Mouse (Mus musculus) kidney, embryonic 14.5 days (tissue): ENCODE data around the gene Ifnl3. TPM values are rescaled to one million over a fixed set of nuclear protein-coding genes. Genes with fewer than 3 reads are reported as not detected.

Source experiments
- ATAC-seq: fragments of 200-750 bp; cut with Nextera tagmentation; 2 replicates; pipeline ENCODE4 v1.8.0; 2017; ENCODE audit warnings: moderate number of reproducible peaks, mild to moderate bottlenecking, moderate TSS enrichment, moderate library complexity; ENCODE audit not compliant: low FRiP score, low TSS enrichment
- H3K27ac ChIP-seq: fragments of 300-500 bp; sonication (generic); 2 replicates; pipeline ENCODE4 v1.5.1; 2014; ENCODE audit warnings: low read depth, mild to moderate bottlenecking, low read length, moderate library complexity, mixed read lengths
- H3K27me3 ChIP-seq: fragments of 300-500 bp; sonication (generic); 2 replicates; pipeline ENCODE4 v1.6.1; 2014; ENCODE audit warnings: mild to moderate bottlenecking, low read length; ENCODE audit not compliant: control insufficient read depth, insufficient read depth
- H3K36me3 ChIP-seq: fragments of 300-500 bp; sonication (generic); 2 replicates; pipeline ENCODE4 v1.6.1; 2014; ENCODE audit warnings: low read length, mixed read lengths; ENCODE audit not compliant: control insufficient read depth, insufficient read depth
- H3K4me1 ChIP-seq: fragments of 300-500 bp; sonication (generic); 2 replicates; pipeline ENCODE4 v1.6.1; 2014; ENCODE audit warnings: low read length, mixed read lengths; ENCODE audit not compliant: control insufficient read depth, insufficient read depth
- H3K4me2 ChIP-seq: fragments of 300-500 bp; sonication (generic); replicated peaks from 2 replicates; pipeline ENCODE4 v1.6.1; 2014; ENCODE audit warnings: low read depth, mild to moderate bottlenecking, low read length
- H3K4me3 ChIP-seq: fragments of 300-500 bp; sonication (generic); 2 replicates; pipeline ENCODE4 v1.5.1; 2014; ENCODE audit warnings: mild to moderate bottlenecking, low read length
- H3K9ac ChIP-seq: fragments of 300-500 bp; sonication (generic); 2 replicates; pipeline ENCODE4 v1.6.1; 2014; ENCODE audit warnings: low read depth, mild to moderate bottlenecking, low read length, moderate library complexity
- H3K9me3 ChIP-seq: fragments of 300-500 bp; sonication (generic); 2 replicates; pipeline ENCODE4 v1.6.1; 2016; ENCODE audit warnings: low read length; ENCODE audit not compliant: control insufficient read depth
- WGBS: fragments of 180-500 bp; shearing (Covaris S2); extraction: QIAGEN DNeasy Blood & Tissue Kit; methylation state at CpG from one replicate; pipeline ENCODE4 v1.1.7; 2014; 5-methylcytosine and 5-hydroxymethylcytosine counted together
- microRNA-seq: library from miRNA; unstranded; fragments of <30 nt; microRNA quantifications from one replicate; pipeline ENCODE4, GENCODE M21; 2016
- polyA plus RNA-seq: library from polyadenylated mRNA; unstranded; fragments of >200 nt; fragmentation: Nextera tagmentation; extraction: Ambion mirVana; gene quantifications from 2 replicates; pipeline ENCODE4 v1.2.1, GENCODE M21; 2014

The Ifnl3 gene
- polyA plus RNA-seq, 1 experiment from 2014 or later = not detected

DNA sequence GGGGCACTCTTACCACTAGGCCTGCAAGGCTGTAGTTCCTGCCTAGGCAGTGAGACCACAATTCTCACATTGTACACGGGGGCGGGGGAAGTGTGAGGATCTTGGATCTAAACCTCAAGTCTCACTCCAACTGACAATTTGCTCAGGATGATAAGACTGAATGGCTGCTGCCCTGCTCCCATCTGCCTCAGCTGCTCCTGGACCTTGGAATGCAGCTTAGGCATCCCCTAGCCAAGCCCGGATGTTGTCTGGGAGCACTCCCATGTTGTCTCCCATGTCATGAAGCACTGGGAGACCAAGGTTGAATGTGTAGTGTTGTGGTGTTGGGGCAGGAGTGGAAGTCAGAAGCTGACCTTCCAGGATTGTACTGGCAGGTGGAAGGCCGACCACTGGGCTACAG, 44.9 kb downstream of the Ifnl3 start:
- Histone ChIP-seq H3K9ac (no peak overlapping the region), H3K4me1 (peaks cover 30% of the 10 kb centered on the region), H3K9me3 (no peaks in the 10 kb centered on the region), H3K4me3 (no peak overlapping the region), H3K4me2 (no peak overlapping the region), H3K36me3 (peaks cover 67% of the 10 kb centered on the region), H3K27me3 (no peaks in the 10 kb centered on the region), H3K27ac (no peak overlapping the region)
- 94% methylated on average over 4 of the region's 4 CpGs for WGBS
- no peak for ATAC-seq

DNA sequence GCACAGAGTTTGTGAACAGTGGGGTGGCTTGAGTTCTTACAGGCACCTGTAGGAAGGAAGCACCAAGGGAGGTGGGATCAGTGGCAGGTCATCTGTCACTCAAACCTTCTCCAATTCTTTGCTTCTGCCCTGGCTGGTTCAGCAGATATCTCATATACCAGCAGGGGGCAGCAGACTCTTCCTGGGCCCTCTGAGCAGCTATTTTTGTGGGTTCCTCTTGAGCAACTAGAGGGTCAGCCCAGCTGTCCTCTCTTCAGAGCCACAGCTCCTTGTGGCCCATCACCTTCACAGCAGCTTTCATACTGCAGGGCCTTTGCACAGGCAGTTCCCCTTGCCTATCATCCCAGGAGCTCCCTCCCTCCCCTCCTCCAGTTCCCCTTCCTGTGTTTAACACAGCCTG, 45.6 kb downstream of the Ifnl3 start:
- Histone ChIP-seq H3K27ac (no peak overlapping the region), H3K27me3 (no peaks in the 10 kb centered on the region), H3K9ac (no peak overlapping the region), H3K4me1 (peaks cover 37% of the 10 kb centered on the region), H3K36me3 (peaks cover 60% of the 10 kb centered on the region), H3K4me2 (no peak overlapping the region), H3K4me3 (no peak overlapping the region), H3K9me3 (no peaks in the 10 kb centered on the region)
- no peak for ATAC-seq

DNA sequence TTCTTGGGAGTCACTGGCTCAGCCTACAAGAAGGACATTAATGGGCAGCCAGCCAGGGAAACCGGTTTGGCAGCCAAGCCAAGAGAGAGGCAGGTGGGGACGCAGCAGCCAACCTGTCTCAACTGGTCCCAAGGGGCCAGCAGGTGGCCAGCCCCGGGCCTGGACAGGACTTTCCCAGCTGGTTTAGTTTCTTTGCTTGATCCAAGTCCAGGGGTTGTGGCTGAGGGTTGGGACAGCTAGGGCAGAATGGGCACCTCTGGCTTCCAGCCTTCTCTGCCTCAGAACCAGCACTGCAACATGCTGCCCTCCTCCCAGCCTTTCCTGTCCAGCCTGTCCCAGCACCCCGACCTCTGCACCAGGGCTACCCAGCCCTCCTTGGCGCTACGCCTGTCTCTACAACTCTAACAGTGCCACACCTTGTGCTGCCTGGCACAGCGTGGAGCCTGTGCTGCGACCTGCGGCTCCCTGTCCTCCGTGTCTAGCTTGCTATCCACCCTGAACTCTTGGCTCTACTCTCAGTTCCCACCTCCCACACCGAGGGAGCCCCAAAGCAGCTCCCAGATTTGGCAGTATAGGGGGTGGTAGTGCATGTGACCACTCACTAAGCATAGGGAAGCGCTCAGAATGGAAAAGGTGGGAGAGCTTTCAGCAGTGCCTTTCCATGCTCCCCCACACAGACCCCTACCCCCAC, 47.8 kb downstream of the Ifnl3 start:
- Histone ChIP-seq H3K9me3 (no peaks in the 10 kb centered on the region), H3K4me2 (0 out of 2 replicates have a peak overlapping the region, but pooled peaks have one; percentile 3), H3K27me3 (no peaks in the 10 kb centered on the region), H3K9ac (0 out of 2 replicates have a peak overlapping the region, but pooled peaks have one; percentile 7), H3K36me3 (peaks cover 39% of the 10 kb centered on the region), H3K4me1 (peaks cover 45% of the 10 kb centered on the region), H3K27ac (peak overlapping the region; percentile 91), H3K4me3 (no peak overlapping the region)
- ATAC-seq = peak; percentile 61; the same call in 1 of the 2 replicates
- WGBS = 62% methylated on average over 12 of the region's 12 CpGs

DNA sequence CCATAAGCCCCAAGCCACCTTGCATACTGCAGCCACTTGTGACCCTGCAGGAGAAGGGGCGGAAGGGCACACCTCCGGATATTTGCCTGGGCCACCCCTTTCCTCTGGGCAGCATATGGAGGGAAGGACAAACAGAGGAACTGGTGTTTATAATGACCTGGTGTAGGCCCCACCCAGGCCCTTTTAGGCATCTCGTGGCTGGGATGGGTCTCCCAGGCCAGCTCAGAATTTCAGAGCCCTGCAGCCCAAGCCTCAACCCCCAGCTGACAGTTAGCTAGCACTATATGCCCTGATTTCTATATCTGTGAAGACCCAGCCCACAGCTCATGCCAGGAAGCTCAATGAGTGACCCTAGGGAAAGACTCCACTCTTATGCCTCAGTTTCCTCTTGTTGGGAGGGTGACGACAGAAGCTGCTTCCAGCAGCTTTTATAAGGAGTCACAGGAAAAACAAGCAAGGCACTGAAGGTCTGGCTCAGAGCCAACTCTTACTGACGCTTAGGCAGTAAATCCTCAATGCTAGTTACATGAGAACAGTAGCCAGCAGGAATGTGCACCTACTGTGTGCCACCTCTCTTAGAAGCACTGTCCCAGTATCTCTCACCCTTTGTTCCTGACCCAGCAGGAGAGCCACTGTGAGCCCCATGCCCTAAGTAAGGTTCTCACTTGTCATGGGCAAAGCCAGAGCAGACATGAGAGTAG, 48.5 kb downstream of the Ifnl3 start:
- H3K9ac ChIP-seq = no peak overlapping the region
- peak overlapping the region; percentile 91 for H3K27ac ChIP-seq
- H3K36me3 ChIP-seq = peaks cover 32% of the 10 kb centered on the region
- H3K4me3 ChIP-seq = no peak overlapping the region
- no peak for ATAC-seq
- 42% methylated on average over 5 of the region's 5 CpGs for WGBS
- no peaks in the 10 kb centered on the region for H3K27me3 ChIP-seq
- no peaks in the 10 kb centered on the region for H3K9me3 ChIP-seq
- H3K4me2 ChIP-seq = 0 out of 2 replicates have a peak overlapping the region, but pooled peaks have one; percentile 1
- peaks cover 49% of the 10 kb centered on the region for H3K4me1 ChIP-seq

DNA sequence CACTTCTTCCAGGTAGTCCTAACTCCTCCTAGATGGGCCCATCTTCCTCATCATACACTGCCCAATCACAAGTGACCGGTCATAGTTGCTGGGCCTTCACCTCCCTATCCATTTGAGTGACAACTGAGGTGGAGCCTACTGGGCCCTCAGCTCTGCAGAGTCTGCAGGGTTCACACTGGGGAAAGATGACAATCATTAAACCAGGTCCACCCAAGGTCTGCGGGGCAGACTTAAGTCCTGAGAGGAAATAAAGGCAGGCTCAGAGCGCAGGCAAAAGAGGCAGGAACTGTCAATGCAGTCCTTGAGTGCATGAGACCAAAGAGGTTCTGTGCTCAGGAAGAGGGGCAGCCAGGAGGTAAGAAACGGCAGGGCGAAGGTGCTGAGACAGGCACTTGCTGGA, 50.1 kb downstream of the Ifnl3 start:
- H3K4me1 ChIP-seq = peaks cover 59% of the 10 kb centered on the region
- H3K9me3 ChIP-seq = no peaks in the 10 kb centered on the region
- H3K36me3 ChIP-seq = peaks cover 16% of the 10 kb centered on the region
- no peaks in the 10 kb centered on the region for H3K27me3 ChIP-seq
- no peak overlapping the region for H3K9ac ChIP-seq
- no peak overlapping the region for H3K4me2 ChIP-seq
- 0 out of 2 replicates have a peak overlapping the region, but pooled peaks have one; percentile 11 for H3K27ac ChIP-seq
- WGBS = 73% methylated on average over 5 of the region's 5 CpGs
- H3K4me3 ChIP-seq = no peak overlapping the region
- no peak for ATAC-seq

DNA sequence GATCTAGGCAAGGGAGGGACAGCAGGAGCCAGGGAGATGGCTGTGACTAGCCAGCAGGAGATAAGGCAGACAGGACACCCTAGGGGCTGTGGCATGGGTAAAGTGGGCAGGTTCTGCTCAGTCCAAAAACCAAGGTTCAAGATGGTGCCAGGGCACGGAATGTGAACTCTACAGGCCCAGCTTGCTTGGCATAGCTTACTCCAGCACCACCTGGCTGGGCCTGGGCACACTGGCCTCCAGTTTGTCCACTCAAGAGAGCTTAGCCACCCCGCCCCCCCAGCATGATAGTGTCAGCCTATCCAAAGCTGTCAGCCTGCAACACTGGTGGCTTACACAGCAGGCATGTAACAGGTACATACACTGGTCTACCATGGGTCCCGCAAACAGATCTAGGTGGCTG, 50.6 kb downstream of the Ifnl3 start:
- Histone ChIP-seq H3K36me3 (peaks cover 12% of the 10 kb centered on the region), H3K4me1 (peaks cover 64% of the 10 kb centered on the region), H3K4me3 (no peak overlapping the region), H3K27me3 (no peaks in the 10 kb centered on the region), H3K9me3 (no peaks in the 10 kb centered on the region), H3K27ac (no peak overlapping the region), H3K9ac (no peak overlapping the region), H3K4me2 (no peak overlapping the region)
- no peak for ATAC-seq
- 95% methylated on average over 3 of the region's 3 CpGs for WGBS

Small RNA genes within 50 kb of the gene (microRNA-seq; reads per million reads assigned to microRNA genes)
- 1.1 reads per million for gene Mir7049

Other genes with a start within 250 kb of the Ifnl3 start
- 10.0 and 12.1 TPM in 2 replicates for gene Eid2b, start 245.1 kb upstream of the Ifnl3 start, polyA plus RNA-seq
- gene Selenov, start 231.7 kb upstream of the Ifnl3 start, polyA plus RNA-seq = 0.26 TPM in 1 of 2 replicates, not detected in the other
- gene Dll3, start 220.6 kb upstream of the Ifnl3 start, polyA plus RNA-seq = 0.51 and 0.93 TPM in 2 replicates
- 165 and 191 TPM in 2 replicates for gene Timm50, start 210.8 kb upstream of the Ifnl3 start, polyA plus RNA-seq
- gene Supt5, start 184.1 kb upstream of the Ifnl3 start, polyA plus RNA-seq = 46.6 and 84.5 TPM in 2 replicates
- gene Rps16, start 172.2 kb upstream of the Ifnl3 start, polyA plus RNA-seq = 1,287 and 1,567 TPM in 2 replicates
- 52.4 and 70.8 TPM in 2 replicates for gene Plekhg2, start 150.2 kb upstream of the Ifnl3 start, polyA plus RNA-seq
- gene Zfp36, start 142.6 kb upstream of the Ifnl3 start, polyA plus RNA-seq = 8.3 and 10.7 TPM in 2 replicates
- 54.5 and 68.8 TPM in 2 replicates for gene Med29, start 130.1 kb upstream of the Ifnl3 start, polyA plus RNA-seq
- 68.4 and 82.1 TPM in 2 replicates for gene Paf1, start 129.9 kb upstream of the Ifnl3 start, polyA plus RNA-seq
- 11.8 and 17.9 TPM in 2 replicates for gene Gmfg, start 85.4 kb upstream of the Ifnl3 start, polyA plus RNA-seq
- gene Lrfn1, start 70.9 kb upstream of the Ifnl3 start, polyA plus RNA-seq = 3.2 and 4.9 TPM in 2 replicates
- not detected in 2 replicates for gene Ifnl2, start 12.4 kb upstream of the Ifnl3 start, polyA plus RNA-seq
- gene Sycn, start 18.0 kb downstream of the Ifnl3 start, polyA plus RNA-seq = not detected in 2 replicates
- not detected in 2 replicates for gene Nccrp1, start 24.4 kb downstream of the Ifnl3 start, polyA plus RNA-seq
- gene Samd4b, start 75.3 kb downstream of the Ifnl3 start, polyA plus RNA-seq = 33.3 and 34.9 TPM in 2 replicates
- gene Pak4, start 75.3 kb downstream of the Ifnl3 start, polyA plus RNA-seq = 48.3 and 60.7 TPM in 2 replicates
- not detected in 2 replicates for gene Acp7, start 108.5 kb downstream of the Ifnl3 start, polyA plus RNA-seq
- 5.0 and 5.5 TPM in 2 replicates for gene Fbxo27, start 170.0 kb downstream of the Ifnl3 start, polyA plus RNA-seq
- gene Fbxo17, start 194.0 kb downstream of the Ifnl3 start, polyA plus RNA-seq = 7.2 and 8.1 TPM in 2 replicates
- 157 and 170 TPM in 2 replicates for gene Mrps12, start 219.0 kb downstream of the Ifnl3 start, polyA plus RNA-seq
- 28.8 and 33.0 TPM in 2 replicates for gene Sars2, start 219.2 kb downstream of the Ifnl3 start, polyA plus RNA-seq
- not detected in 2 replicates for gene Ccer2, start 233.3 kb downstream of the Ifnl3 start, polyA plus RNA-seq
- 49.7 and 56.7 TPM in 2 replicates for gene Sirt2, start 243.9 kb downstream of the Ifnl3 start, polyA plus RNA-seq
- gene Nfkbib, start 244.7 kb downstream of the Ifnl3 start, polyA plus RNA-seq = 39.2 and 43.9 TPM in 2 replicates